Mouse (Mus musculus) stomach, postnatal 0 days (tissue): Measurements from ENCODE around the gene Fut7.

Source experiments
- CTCF ChIP-seq: IDR thresholded peaks from 2 replicates; pipeline ENCODE4 v1.5.1; 2016; ENCODE audit warnings: antibody characterized with exemption, low read depth, mild to moderate bottlenecking, moderate library complexity
- EP300 ChIP-seq: optimal IDR thresholded peaks from 2 replicates; pipeline ENCODE3; 2016; ENCODE audit warnings: antibody characterized with exemption

GRCm38 (mm10) chr2:25433101-25433500 lies 10.0 kb downstream of the Fut7 start:
- TF ChIP-seq CTCF (no peak), EP300 (no peak)
